Mouse (Mus musculus) embryo, embryonic 9.5 days (tissue): ENCODE measurements around the gene Rab14.
A peak's percentile ranks its signal among the peaks of the same experiment; 100 is the strongest.

Experiments used
- DNase-seq: peaks from one replicate; pipeline ENCODE4 v3.0.0-alpha.2; 2017; ENCODE audit errors: extremely low spot score

The Rab14 gene

GRCm38 (mm10) chr2:35153844-35154554 is 46.9 kb downstream of the Rab14 start:
- no peak for DNase-seq

GRCm38 (mm10) chr2:35153179-35153578 is 47.7 kb downstream of the Rab14 start:
- no peak for DNase-seq

- DNase-seq, result no peak
Observed at GRCm38 (mm10) chr2:35151303-35151882, 49.5 kb downstream of the Rab14 start.

GRCm38 (mm10) chr2:35148806-35149205 is 52.1 kb downstream of the Rab14 start:
- no peak for DNase-seq

- no peak for DNase-seq
Observed at GRCm38 (mm10) chr2:35141673-35142072, 59.2 kb downstream of the Rab14 start.

GRCm38 (mm10) chr2:35138576-35138975 is 62.3 kb downstream of the Rab14 start:
- DNase-seq, result no peak

GRCm38 (mm10) chr2:35133891-35134290 is 67.0 kb downstream of the Rab14 start:
- DNase-seq, result no peak

- no peak for DNase-seq
Observed at GRCm38 (mm10) chr2:35132662-35133055, 68.3 kb downstream of the Rab14 start.

GRCm38 (mm10) chr2:35131991-35132661 is 68.8 kb downstream of the Rab14 start:
- peak; percentile 95 for DNase-seq

GRCm38 (mm10) chr2:35131491-35131890 is 69.4 kb downstream of the Rab14 start:
- DNase-seq, result no peak
